Mouse (Mus musculus): ENCODE measurements around the gene Myh7b. TPM values are rescaled to one million over a fixed set of nuclear protein-coding genes. Genes with fewer than 3 reads are reported as not detected.
A peak's percentile ranks its signal among the peaks of the same experiment; 100 is the strongest.

The Myh7b gene
- polyA plus RNA-seq, 1 experiment from 2014 or later: 0.53 TPM

DNA sequence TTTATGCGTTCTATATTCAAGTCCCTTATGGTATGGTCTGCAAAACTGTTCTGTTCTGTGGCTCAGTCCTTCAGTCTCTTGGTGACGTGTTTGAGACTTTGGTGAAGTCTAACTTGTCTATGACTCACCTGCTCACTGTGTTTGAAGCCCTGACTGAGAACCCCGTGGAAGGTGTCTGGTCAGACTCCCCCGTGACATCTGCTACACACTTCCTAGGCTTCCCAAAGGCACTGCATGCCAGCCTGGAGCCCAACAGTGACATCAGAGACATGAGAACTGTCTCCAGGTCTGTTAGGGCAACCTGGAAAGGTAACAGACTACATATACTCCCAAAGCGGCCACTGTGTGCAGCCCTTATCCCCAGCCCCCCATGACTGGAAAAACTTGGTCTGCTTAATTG, 41.6 kb downstream of the Myh7b start:
- Histone ChIP-seq H3K36me3 (peaks cover 98% of the 10 kb centered on the region), H3K9me3 (replicated peaks) (no peaks in the 10 kb centered on the region), H3K4me1 (peaks cover 9% of the 10 kb centered on the region), H3K4me3 (no peak overlapping the region), H3K27ac (replicated peaks) (no peak overlapping the region), H3K27me3 (ENCODE audit: low read depth, poor library complexity, severe bottlenecking) (no peaks in the 10 kb centered on the region)
- DNase-seq (ENCODE audit: low spot score): no peak
- 95% methylated on average over 5 of the region's 5 CpGs for WGBS

DNA sequence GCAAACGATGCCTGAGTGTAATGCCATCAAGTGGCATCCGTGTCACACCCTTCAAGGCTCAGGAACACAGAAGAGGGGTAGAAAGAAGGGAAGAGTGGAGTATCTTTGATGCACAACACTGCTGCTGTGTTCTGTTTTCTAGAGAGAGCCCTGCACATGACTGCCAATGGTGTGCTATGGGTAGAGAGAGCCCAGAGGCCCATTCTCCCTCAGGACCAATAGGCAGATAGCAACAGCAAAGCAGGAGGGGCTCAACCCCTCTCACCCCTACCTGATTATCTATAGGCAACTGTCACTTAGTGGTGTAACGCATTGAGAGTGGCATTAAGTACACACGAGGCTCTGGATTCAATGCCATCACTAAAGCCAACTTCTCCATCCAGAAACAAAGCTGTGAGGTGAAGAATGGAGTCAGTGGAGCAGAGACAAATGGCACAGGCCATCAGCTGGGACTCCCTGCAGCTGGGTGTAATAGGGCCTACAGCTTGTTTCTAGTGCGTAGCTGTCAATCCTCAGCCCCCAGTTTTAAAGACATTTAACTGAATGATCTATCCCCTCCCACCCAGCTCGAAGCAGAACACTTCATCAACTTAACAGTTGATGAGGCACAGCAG, 44.9 kb downstream of the Myh7b start:
- WGBS: 55% methylated on average over 6 of the region's 6 CpGs
- Histone ChIP-seq H3K4me3 (no peak overlapping the region), H3K4me1 (peaks cover 9% of the 10 kb centered on the region), H3K27ac (replicated peaks) (no peak overlapping the region), H3K27me3 (ENCODE audit: low read depth, poor library complexity, severe bottlenecking) (no peaks in the 10 kb centered on the region), H3K36me3 (peaks cover 93% of the 10 kb centered on the region), H3K9me3 (replicated peaks) (no peaks in the 10 kb centered on the region)
- DNase-seq (ENCODE audit: low spot score): no peak

DNA sequence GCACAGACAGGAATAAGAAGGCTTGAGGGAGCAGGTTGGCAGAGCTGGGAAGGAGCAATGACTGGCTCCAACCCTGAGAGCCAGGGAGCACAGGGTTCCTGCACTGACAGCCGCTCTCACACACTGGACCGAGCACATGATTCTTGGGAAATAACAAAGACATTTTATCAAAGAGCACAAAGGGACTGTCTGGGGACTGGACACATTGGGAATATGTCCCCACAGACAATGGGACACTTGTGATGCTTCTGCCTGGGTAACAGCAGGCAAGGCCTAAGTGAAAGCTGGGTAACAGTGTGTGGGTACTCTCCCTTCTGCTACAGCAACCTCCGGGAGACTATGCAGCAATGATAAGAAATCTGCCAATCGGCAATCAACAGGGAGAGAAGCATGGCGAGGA, 51.4 kb downstream of the Myh7b start:
- Histone ChIP-seq H3K27me3 (ENCODE audit: low read depth, poor library complexity, severe bottlenecking) (no peaks in the 10 kb centered on the region), H3K4me3 (no peak overlapping the region), H3K4me1 (no peaks in the 10 kb centered on the region), H3K36me3 (peaks cover 93% of the 10 kb centered on the region), H3K27ac (replicated peaks) (no peak overlapping the region), H3K9me3 (replicated peaks) (no peaks in the 10 kb centered on the region)
- no peak for DNase-seq (ENCODE audit: low spot score)
- WGBS: 98% methylated on average over 5 of the region's 5 CpGs

DNA sequence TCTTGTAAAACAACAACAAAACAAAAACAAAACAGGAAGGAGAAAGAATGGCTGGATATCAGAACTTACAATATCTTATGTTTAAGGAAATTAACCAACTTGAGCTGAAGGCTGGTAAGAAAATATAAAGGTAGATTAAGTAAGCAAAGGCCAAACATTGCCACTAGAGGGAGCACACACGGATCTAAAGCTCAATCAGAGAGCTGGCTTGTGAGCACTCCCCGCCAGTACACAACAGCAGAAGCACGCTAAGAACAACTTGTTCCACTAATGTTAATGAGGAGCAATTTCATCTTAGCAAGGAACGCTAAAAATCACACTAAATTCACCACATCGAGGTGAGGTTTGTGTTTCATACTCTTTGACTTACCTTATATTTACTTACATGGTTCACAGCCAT, 52.1 kb downstream of the Myh7b start:
- H3K27me3 ChIP-seq (ENCODE audit: low read depth, poor library complexity, severe bottlenecking): no peaks in the 10 kb centered on the region
- no peaks in the 10 kb centered on the region for H3K9me3 ChIP-seq (replicated peaks)
- no peak overlapping the region for H3K27ac ChIP-seq (replicated peaks)
- peaks cover 92% of the 10 kb centered on the region for H3K36me3 ChIP-seq
- H3K4me1 ChIP-seq: no peaks in the 10 kb centered on the region
- no peak overlapping the region for H3K4me3 ChIP-seq
- WGBS: 33% methylated on average over 5 of the region's 5 CpGs
- no peak for DNase-seq (ENCODE audit: low spot score)

DNA sequence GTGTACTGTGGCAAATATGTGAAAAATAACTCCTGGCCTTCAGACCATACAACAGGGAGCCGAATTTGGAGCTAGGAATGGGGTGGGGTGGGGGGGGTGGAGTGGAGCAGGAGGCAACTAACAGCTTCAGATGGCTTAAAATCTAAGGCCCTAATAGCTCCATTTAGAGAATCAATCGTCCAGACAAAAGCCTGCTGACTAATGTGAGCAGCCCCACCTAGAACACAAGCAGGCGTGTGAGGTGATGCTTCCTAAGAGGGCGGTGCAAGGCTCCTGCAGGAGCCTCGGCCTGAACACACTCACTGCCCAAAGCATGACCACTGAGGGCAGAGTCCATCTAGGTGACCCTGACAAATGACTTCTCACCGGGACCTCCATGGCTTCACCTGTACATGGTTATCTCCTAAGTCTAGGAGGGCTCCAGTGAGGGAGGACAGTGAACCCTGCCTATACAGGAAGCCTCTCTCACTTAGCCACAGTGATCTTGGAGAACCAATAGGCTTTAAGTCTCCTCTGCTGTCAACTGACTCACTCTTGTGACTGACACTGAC, 53.0 kb downstream of the Myh7b start:
- no peaks in the 10 kb centered on the region for H3K4me1 ChIP-seq
- DNase-seq (ENCODE audit: low spot score): no peak
- 89% methylated on average over 6 of the region's 6 CpGs for WGBS
- no peaks in the 10 kb centered on the region for H3K9me3 ChIP-seq (replicated peaks)
- H3K27ac ChIP-seq (replicated peaks): no peak overlapping the region
- H3K4me3 ChIP-seq: no peak overlapping the region
- peaks cover 94% of the 10 kb centered on the region for H3K36me3 ChIP-seq
- H3K27me3 ChIP-seq (ENCODE audit: low read depth, poor library complexity, severe bottlenecking): no peaks in the 10 kb centered on the region

DNA sequence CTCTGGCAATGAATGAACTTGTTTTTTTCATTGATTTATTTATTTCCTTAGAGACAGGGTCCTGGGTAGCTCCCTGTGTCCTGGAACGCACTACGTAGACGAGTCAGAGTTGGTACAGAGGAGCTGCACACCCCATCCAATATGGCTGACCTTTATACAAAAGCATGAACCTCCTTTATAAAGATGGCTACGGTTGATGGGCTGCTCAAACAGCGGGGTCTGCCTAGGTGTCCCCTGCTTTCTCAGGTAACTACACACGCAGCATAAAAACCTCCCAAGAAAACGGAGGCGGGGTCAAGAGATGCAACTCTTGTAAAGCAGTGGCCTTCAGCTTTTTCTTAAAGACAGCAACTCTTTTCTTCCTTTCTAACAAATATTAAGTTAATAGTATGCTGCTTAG, 56.9 kb downstream of the Myh7b start:
- DNase-seq (ENCODE audit: low spot score): no peak
- no peak overlapping the region for H3K4me3 ChIP-seq
- no peaks in the 10 kb centered on the region for H3K27me3 ChIP-seq (ENCODE audit: low read depth, poor library complexity, severe bottlenecking)
- WGBS: 93% methylated on average over 8 of the region's 8 CpGs
- H3K9me3 ChIP-seq (replicated peaks): no peaks in the 10 kb centered on the region
- H3K27ac ChIP-seq (replicated peaks): no peak overlapping the region
- peaks cover 92% of the 10 kb centered on the region for H3K36me3 ChIP-seq
- H3K4me1 ChIP-seq: no peaks in the 10 kb centered on the region

DNA sequence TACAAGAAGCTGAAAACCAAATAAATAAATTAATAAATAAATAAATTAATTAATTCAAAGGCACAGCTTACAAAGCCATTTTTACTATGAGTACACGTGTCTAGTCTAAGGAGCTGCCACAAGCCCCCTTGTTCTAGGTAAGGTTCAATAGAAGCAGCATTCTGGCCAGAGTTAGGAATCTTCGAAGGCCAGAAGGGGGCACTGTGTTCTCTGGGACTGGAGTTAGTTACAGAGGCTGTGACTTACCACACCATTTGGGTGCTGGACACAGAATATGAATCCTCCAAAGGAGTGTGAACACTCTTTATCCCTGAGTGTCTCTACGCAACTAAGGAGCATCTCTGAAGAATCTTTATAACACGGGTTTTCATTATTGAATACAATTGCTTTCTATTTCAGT, 57.4 kb downstream of the Myh7b start:
- no peak overlapping the region for H3K27ac ChIP-seq (replicated peaks)
- H3K9me3 ChIP-seq (replicated peaks): no peaks in the 10 kb centered on the region
- H3K27me3 ChIP-seq (ENCODE audit: low read depth, poor library complexity, severe bottlenecking): no peaks in the 10 kb centered on the region
- peak; percentile 26 for DNase-seq (ENCODE audit: low spot score)
- no peak overlapping the region for H3K4me3 ChIP-seq
- H3K4me1 ChIP-seq: no peaks in the 10 kb centered on the region
- 86% methylated on average over 4 of the region's 4 CpGs for WGBS
- peaks cover 87% of the 10 kb centered on the region for H3K36me3 ChIP-seq

DNA sequence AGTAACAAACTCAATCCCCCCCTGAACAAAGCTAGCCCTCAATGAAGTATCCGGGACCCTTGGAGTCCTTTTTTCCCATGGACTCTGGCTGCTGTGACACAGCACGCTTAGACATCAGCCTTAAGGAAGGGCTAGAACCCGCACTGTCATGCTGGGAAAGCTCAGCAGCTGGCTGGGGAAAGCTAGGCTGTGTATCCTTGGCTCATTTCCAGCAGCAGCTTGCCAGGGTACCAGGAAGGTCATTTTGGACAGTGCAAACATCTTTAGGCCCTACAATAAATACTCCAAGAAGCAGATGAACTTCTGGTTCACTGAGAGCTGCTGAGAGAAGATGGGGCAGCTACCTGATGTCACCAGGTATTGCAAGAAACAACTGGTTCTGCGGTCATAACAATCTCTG, 60.2 kb downstream of the Myh7b start:
- Histone ChIP-seq H3K27ac (replicated peaks) (no peak overlapping the region), H3K4me3 (no peak overlapping the region), H3K9me3 (replicated peaks) (no peaks in the 10 kb centered on the region), H3K27me3 (ENCODE audit: low read depth, poor library complexity, severe bottlenecking) (no peaks in the 10 kb centered on the region), H3K36me3 (peaks cover 59% of the 10 kb centered on the region), H3K4me1 (no peaks in the 10 kb centered on the region)
- no peak for DNase-seq (ENCODE audit: low spot score)
- 88% methylated on average over 4 of the region's 4 CpGs for WGBS

DNA sequence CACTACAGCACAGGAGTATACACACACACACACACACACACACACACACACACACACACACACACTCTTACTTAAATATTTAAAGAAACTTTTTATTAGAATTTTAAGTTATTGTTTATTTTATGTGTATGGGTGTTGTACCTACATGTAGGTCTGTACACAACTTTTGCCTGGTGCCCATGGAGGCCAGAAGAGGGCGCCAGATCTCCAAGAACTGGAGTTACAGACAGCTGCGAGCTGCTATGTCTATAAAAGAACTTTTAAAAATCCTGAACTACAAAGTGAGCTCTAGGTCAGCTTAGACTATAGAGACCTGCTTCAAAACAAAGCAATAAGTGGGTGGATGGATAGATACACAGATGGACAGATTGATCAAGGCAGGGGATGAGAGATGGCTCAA, 62.5 kb downstream of the Myh7b start:
- Histone ChIP-seq H3K9me3 (replicated peaks) (no peaks in the 10 kb centered on the region), H3K4me1 (no peaks in the 10 kb centered on the region)
- 31% methylated on average over 2 of the region's 2 CpGs for WGBS

DNA sequence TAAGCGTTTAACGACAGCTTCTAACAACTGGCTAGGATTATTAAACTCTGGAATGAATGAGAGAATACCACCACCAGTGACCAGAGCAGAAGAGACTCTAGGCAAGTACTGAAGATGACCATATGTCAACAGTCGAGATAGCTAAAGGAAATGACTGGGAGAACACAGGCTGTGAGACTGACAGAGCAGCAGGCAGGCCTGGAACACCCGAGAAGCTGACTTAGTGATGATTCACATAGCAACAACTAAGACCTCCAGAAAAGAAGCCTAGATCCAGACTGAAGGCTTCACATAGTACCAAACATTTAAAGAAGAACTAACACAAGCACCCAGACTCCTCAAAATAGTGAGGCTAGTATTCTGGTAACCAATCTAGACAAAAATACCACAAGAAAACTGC, 64.1 kb downstream of the Myh7b start:
- H3K4me1 ChIP-seq: no peaks in the 10 kb centered on the region
- H3K27me3 ChIP-seq (ENCODE audit: low read depth, poor library complexity, severe bottlenecking): no peaks in the 10 kb centered on the region
- WGBS: 79% methylated on average over 4 of the region's 4 CpGs
- no peaks in the 10 kb centered on the region for H3K9me3 ChIP-seq (replicated peaks)
- no peak overlapping the region for H3K27ac ChIP-seq (replicated peaks)
- no peak for DNase-seq (ENCODE audit: low spot score)
- H3K4me3 ChIP-seq: no peak overlapping the region
- H3K36me3 ChIP-seq: peaks cover 28% of the 10 kb centered on the region

More for the DNA sequence above, 62.5 kb downstream of the Myh7b start:
- no peak overlapping the region for H3K27ac ChIP-seq (replicated peaks)
- H3K36me3 ChIP-seq: peaks cover 37% of the 10 kb centered on the region
- peak; percentile 50 for DNase-seq (ENCODE audit: low spot score)
- no peak overlapping the region for H3K4me3 ChIP-seq
- H3K27me3 ChIP-seq (ENCODE audit: low read depth, poor library complexity, severe bottlenecking): no peaks in the 10 kb centered on the region

DNA sequence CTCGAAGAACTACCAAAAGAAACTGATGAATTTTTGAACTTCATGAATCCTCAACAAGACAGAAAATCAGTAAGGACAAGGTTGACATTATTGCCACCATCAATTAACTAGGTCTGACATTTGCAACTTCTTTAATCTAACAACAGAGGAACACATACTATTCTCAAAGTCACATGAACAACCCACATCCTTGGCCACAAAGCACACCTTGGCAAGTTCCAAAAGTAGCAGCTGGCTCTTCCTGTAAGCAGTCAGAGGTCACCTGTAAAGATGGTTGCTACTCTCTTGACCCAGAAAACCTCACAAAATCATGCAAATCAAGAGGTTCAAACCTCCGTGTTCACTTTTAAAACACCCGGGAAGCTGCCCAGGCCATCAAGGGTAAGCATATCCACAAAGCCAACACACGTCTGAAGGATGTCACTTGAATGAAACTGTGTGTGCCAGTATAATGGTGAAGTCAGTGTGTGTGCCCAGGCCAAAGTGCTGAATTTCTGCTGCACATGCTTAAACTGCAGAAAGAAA, 68.6 kb downstream of the Myh7b start:
- WGBS: 92% methylated on average over 4 of the region's 4 CpGs
- H3K4me1 ChIP-seq: 0 out of 2 replicates have a peak, but pooled peaks cover 2% of the 10 kb centered on the region
- no peaks in the 10 kb centered on the region for H3K36me3 ChIP-seq
- H3K4me3 ChIP-seq: no peak overlapping the region
- H3K9me3 ChIP-seq (replicated peaks): no peaks in the 10 kb centered on the region
- H3K27me3 ChIP-seq (ENCODE audit: low read depth, poor library complexity, severe bottlenecking): no peaks in the 10 kb centered on the region
- DNase-seq (ENCODE audit: low spot score): no peak
- H3K27ac ChIP-seq (replicated peaks): no peak overlapping the region

DNA sequence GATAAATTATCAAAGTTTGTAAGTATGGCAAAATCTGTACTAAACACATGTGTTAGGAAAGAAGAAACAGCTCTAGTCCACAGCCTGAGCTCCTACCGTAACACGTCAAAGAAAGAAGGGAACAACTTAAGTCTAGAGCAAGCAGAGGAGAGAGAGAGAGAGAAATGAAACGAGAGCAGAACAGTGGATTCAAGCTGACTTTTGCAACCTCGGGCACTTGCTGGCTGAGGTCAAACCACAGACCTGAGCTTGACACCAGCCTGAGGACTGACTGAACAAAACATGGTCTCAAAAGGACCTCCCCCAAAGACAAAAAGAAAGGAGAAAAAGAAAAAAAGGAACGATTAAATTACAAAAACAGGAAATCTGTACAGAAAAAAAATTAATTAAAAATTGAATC, 69.6 kb downstream of the Myh7b start:
- Histone ChIP-seq H3K27me3 (ENCODE audit: low read depth, poor library complexity, severe bottlenecking) (no peaks in the 10 kb centered on the region), H3K4me1 (0 out of 2 replicates have a peak, but pooled peaks cover 2% of the 10 kb centered on the region), H3K27ac (replicated peaks) (no peak overlapping the region), H3K36me3 (peaks cover 3% of the 10 kb centered on the region; the same call in 1 of the 2 replicates), H3K4me3 (no peak overlapping the region), H3K9me3 (replicated peaks) (no peaks in the 10 kb centered on the region)
- 86% methylated on average over 5 of the region's 5 CpGs for WGBS
- DNase-seq (ENCODE audit: low spot score): no peak

DNA sequence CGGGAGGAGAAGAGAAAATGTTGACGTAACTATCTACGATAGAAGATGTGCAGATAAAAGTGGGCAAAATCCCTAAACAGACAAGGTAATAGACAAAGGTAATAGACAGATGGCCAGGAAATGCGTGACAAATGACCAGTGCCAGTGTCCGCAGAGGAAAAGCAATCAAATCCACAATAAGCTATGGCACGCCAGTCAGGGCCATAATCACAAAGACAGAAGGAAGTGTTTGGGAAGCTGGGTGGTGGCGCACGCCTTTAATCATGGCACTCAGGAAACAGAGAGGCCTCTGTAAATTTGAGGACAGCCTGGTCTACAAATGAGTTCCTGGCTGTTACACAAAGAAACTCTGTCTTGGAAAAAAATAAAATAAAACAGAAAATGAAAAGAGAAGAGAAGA, 70.2 kb downstream of the Myh7b start:
- no peaks in the 10 kb centered on the region for H3K27me3 ChIP-seq (ENCODE audit: low read depth, poor library complexity, severe bottlenecking)
- H3K36me3 ChIP-seq: peaks cover 6% of the 10 kb centered on the region; the same call in 1 of the 2 replicates
- H3K4me3 ChIP-seq: no peak overlapping the region
- 0 out of 2 replicates have a peak, but pooled peaks cover 2% of the 10 kb centered on the region for H3K4me1 ChIP-seq
- WGBS: 92% methylated on average over 8 of the region's 8 CpGs
- no peaks in the 10 kb centered on the region for H3K9me3 ChIP-seq (replicated peaks)
- no peak for DNase-seq (ENCODE audit: low spot score)
- no peak overlapping the region for H3K27ac ChIP-seq (replicated peaks)

Data from midbrain, embryonic 10.5 days (tissue).